Mouse (Mus musculus): ENCODE data around the gene Ccdc171.

GRCm38 (mm10) chr4:83512217-83512616 lies 13.1 kb upstream of the Ccdc171 start:
- TF ChIP-seq EP300 (IDR thresholded peaks at IDR 0.05; ENCODE audit: insufficient read depth, low read depth, low read length): no peak
- TF ChIP-seq POLR2A (IDR thresholded peaks at IDR 0.05; ENCODE audit: insufficient read depth, low read depth, low read length): no peak

Data from heart, adult 2 months (tissue).